Mouse (Mus musculus) erythroblast, adult 5-6 weeks (primary cell): ENCODE measurements around the gene Gm5294. TPM values are rescaled to one million over a fixed set of nuclear protein-coding genes. Genes with fewer than 3 reads are reported as not detected.

ENCODE experiments used
- ATAC-seq: replicated peaks from 2 replicates; pipeline ENCODE4 v1.8.0; 2016; ENCODE audit warnings: moderate number of reproducible peaks, mild to moderate bottlenecking, moderate TSS enrichment, inconsistent platforms; ENCODE audit not compliant: poor library complexity, low FRiP score, severe bottlenecking
- total RNA-seq, 2 experiments: library from RNA; stranded (forward) in 1 of 2; stranded (reverse) in 1 of 2; fragments of 150-400 nt in 1 of 2; fragments of 200-764, 138-1000 nt in 1 of 2; gene quantifications; 2 replicates each; pipeline versions ENCODE4 v1.2.3 to v1.2.4; 2015 to 2017; ENCODE audit warnings: low replicate concordance in 2 of 2

Gm5294 gene
- total RNA-seq, 2 experiments from 2014 or later: not detected

- ATAC-seq: no peak
Observed at GRCm38 (mm10) chr5:138846506-138846905, 26.6 kb downstream of the Gm5294 start.

GRCm38 (mm10) chr5:138848102-138848501, 28.2 kb downstream of the Gm5294 start:
- peak; percentile 82 for ATAC-seq

GRCm38 (mm10) chr5:138849682-138850461, 30.0 kb downstream of the Gm5294 start:
- ATAC-seq: no peak

- ATAC-seq: no peak
Observed at GRCm38 (mm10) chr5:138850462-138850844, 30.6 kb downstream of the Gm5294 start.

- ATAC-seq: no peak
Observed at GRCm38 (mm10) chr5:138851296-138851780, 31.5 kb downstream of the Gm5294 start.

- no peak for ATAC-seq
Observed at GRCm38 (mm10) chr5:138852151-138852550, 32.3 kb downstream of the Gm5294 start.

- ATAC-seq: no peak
Observed at GRCm38 (mm10) chr5:138853349-138853748, 33.5 kb downstream of the Gm5294 start.

- ATAC-seq: no peak
Observed at GRCm38 (mm10) chr5:138857010-138857617, 37.2 kb downstream of the Gm5294 start.

GRCm38 (mm10) chr5:138857811-138858251, 38.0 kb downstream of the Gm5294 start:
- no peak for ATAC-seq

GRCm38 (mm10) chr5:138863681-138864146, 43.8 kb downstream of the Gm5294 start:
- ATAC-seq: no peak

GRCm38 (mm10) chr5:138864166-138864565, 44.3 kb downstream of the Gm5294 start:
- ATAC-seq: no peak

- ATAC-seq: no peak
Observed at GRCm38 (mm10) chr5:138864880-138865279, 45.0 kb downstream of the Gm5294 start.

GRCm38 (mm10) chr5:138865637-138866036, 45.8 kb downstream of the Gm5294 start:
- no peak for ATAC-seq

Other genes starting within 250 kb of the Gm5294 start
- 6.3 and 17.1 TPM in 2 replicates for gene Zfp68, start 200.3 kb upstream of the Gm5294 start, total RNA-seq (2015; ENCODE audit: low replicate concordance)
- gene Zfp68, start 200.3 kb upstream of the Gm5294 start, total RNA-seq (2017; ENCODE audit: low replicate concordance): 14.3 and 20.9 TPM in 2 replicates
- 1.3 and 4.4 TPM in 2 replicates for gene A430033K04Rik, start 197.2 kb upstream of the Gm5294 start, total RNA-seq (2015; ENCODE audit: low replicate concordance)
- 1.6 and 5.9 TPM in 2 replicates for gene A430033K04Rik, start 197.2 kb upstream of the Gm5294 start, total RNA-seq (2017; ENCODE audit: low replicate concordance)
- 0.19 and 1.5 TPM in 2 replicates for gene Fam20c, start 65.6 kb upstream of the Gm5294 start, total RNA-seq (2015; ENCODE audit: low replicate concordance)
- 0.60 and 3.3 TPM in 2 replicates for gene Fam20c, start 65.6 kb upstream of the Gm5294 start, total RNA-seq (2017; ENCODE audit: low replicate concordance)
- not detected in 2 replicates for gene Pdgfa, start 177.3 kb downstream of the Gm5294 start, total RNA-seq (2015; ENCODE audit: low replicate concordance)
- gene Pdgfa, start 177.3 kb downstream of the Gm5294 start, total RNA-seq (2017; ENCODE audit: low replicate concordance): not detected in 2 replicates